Mouse (Mus musculus) 3T3-L1 (cell line): ENCODE data around the gene 1700012B09Rik.

ENCODE experiments used
- DNase-seq: peaks from one replicate; pipeline ENCODE4 v3.0.0-alpha.2; 2015; ENCODE audit warnings: low read depth, low spot score

1700012B09Rik gene

DNA sequence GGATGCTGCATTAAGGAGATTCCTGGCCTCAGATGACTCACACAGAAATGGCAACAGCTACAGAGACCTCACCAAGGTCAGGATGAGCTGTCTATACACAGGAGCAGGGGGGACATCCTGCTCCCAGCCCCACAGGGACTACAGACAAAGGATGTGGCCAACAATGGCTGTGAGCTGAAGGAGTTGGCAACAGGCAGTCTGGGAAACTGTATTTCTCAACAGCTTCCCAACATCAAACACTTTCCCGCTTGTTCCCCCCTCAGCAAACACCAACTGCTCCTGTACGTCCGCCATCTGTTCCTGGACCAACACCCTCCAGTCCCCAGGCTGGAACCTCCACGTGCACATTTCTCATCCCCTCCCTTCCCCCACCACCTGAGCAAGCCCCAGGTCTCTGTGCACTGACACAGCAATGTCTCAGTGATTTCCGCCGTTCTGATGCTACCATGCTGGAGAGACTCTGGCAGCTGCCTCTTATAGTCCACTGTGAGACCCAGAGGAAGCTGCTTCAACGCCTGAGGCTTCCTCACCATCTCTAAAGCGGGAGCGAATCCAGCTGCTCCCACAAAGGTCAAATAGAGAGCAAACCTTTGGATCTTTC is 39.8 kb downstream of the 1700012B09Rik start:
- DNase-seq: peak; percentile 67

DNA sequence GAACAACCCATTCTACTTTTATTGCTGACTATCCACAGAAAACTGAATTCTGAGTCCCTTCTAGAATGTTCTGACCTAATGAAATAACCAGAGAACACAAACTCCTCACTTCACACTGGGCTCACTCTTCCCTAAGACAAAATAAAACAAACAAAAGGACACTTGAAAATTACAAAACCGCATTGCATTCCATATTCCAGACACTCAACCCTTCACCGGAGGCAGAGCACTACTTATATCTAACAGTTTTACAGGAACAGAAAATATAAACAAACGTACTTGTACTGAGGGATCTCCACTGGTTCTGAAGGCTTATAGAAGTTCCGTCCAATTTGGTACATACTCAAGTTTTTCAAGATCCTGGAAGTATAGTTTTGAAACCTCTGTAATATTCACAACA is 42.5 kb downstream of the 1700012B09Rik start:
- DNase-seq: no peak

DNA sequence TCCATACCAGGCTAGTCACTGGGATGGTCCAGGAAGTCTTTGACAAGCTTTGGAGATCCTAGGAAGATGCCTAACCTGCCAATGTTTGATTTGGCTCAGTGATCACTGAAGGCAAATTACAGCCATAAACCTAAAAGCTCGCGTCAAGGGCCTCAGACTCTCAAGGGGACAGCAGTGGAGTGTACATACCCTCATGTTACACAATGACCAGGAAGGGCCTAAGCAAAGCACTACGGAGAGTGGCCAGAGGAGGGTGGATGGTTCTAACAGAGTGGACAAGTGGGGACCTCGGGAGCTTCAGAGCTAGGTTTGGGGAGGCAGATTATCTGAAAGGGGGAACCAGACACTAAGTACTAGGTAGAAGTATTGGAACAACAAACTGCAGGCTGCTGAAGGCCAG is 44.2 kb downstream of the 1700012B09Rik start:
- DNase-seq: no peak

GRCm38 (mm10) chr9:14726005-14726404 is 44.8 kb downstream of the 1700012B09Rik start:
- DNase-seq: no peak

DNA sequence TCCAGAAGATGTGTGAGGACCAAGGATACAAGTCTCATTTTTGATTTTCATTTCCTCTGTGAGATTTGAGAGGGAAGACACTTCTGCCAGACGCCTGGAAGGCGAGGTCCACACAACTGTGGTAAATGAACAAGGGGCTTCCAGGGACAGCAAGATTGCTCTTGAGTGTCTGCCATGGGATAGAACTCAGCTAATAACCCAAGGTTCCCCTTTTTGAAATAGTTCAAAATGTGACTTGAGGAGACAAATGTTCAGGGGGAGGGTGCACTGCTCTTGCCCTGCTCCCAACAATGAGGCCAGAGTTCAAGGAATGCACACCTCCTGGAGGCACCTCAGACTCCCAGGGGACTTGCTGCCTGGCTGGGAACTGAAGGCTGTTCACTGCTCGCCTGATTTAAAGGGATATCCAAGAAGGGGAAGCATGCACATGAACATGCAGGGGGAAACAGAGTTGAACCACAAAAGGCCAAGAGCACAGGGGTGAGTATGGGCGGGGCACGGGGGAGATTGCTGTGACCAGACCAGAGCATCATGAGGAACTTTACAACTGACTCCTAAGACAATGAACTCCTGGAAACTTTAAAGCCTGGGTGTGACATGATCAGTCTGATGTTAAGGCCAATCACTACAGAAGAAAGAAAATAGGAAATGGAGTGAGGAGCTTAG is 45.9 kb downstream of the 1700012B09Rik start:
- peak; percentile 24 for DNase-seq

GRCm38 (mm10) chr9:14721610-14722009 is 49.2 kb downstream of the 1700012B09Rik start:
- DNase-seq: no peak

DNA sequence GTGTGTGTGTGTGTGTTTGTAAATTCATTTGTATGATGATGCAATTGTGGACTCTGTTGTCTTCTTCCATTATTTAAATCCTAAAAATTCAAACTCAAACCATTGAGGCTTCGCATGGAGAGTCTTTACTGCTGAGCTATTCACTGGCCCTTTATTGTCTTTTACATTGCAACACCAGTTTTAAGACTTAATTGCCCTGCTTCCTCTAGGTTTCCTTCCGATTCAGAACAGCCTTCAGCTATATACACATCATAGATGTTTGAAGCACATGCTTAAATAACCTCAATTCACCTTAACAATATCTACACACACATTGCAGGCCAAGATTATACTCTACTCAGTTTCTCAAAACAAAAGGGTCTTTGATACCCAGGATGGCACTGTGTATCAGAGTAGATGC is 50.4 kb downstream of the 1700012B09Rik start:
- DNase-seq: no peak

- DNase-seq: peak; percentile 67
Observed at GRCm38 (mm10) chr9:14718332-14718691, 52.5 kb downstream of the 1700012B09Rik start.

GRCm38 (mm10) chr9:14717689-14718331 is 53.0 kb downstream of the 1700012B09Rik start:
- peak; percentile 32 for DNase-seq

GRCm38 (mm10) chr9:14715258-14715657 is 55.6 kb downstream of the 1700012B09Rik start:
- no peak for DNase-seq

DNA sequence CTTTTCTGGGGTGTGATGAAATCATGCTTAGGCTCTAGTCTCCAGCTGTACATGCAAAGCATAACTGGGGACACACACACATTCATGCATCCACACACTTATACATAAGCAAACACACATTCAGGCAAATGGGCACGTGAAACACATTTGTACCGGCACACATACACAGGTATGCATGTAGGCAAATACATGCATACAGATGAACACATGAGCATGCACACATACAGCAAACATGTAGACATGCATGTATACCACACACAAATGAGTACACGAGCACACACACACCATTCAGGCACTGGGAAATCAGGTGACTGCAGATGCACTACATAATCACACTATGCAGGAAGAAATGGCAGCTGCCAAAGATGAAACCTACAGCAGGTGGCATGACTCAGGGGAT is 59.9 kb downstream of the 1700012B09Rik start:
- DNase-seq: no peak
